In genomic region chr1:88226670-88227379, GRCm38 (mm10) we compare ENCODE assay signal across 12 mouse cellular contexts. TPM values are rescaled to one million over a fixed set of nuclear protein-coding genes. Genes with fewer than 3 reads are reported as not detected.
A peak's percentile ranks its signal among the peaks of the same experiment; 100 is the strongest.
DNase-seq lines count a peak whose midpoint lies in the region; ATAC-seq and TF ChIP-seq lines count a peak whose summit lies in the region.
"Had no signal": no experiment of that assay in that cellular context is flagged by ENCODE, and none has a peak within 500 bp of the region (broad histone marks: within the 10 kb centered on the region; RNA-seq: fewer than 3 reads in every experiment).

Gene Mroh2a, plus strand, starts transcription at chr1:88226986.

- peaks cover 50% of the 10 kb centered on the region for H3K9me3 ChIP-seq in lung, postnatal 0 days (ENCODE audit: low read length)

- no peak for TF ChIP-seq EP300 in lung, postnatal 0 days (IDR thresholded peaks at IDR 0.05)

- no peak for ATAC-seq in CD4-positive, CD25-positive, alpha-beta regulatory T cell, adult 4 months
- no peak for ATAC-seq in lung, postnatal 0 days
- peak; percentile 21 for ATAC-seq in neutrophil, adult 5-6 weeks (ENCODE audit: extremely low read depth, insufficient number of reproducible peaks, low FRiP score, poor library complexity, severe bottlenecking)
- no peak for ATAC-seq in erythroid progenitor cell, adult 5-6 weeks (replicated peaks; ENCODE audit: low FRiP score, poor library complexity, severe bottlenecking)
- ATAC-seq: inflammation-experienced regulatory T-cells, adult 6 months; midbrain, embryonic 13.5 days had no signal

- no peak within 1 kb of the TSS for H3K4me3 ChIP-seq in lung, adult 2 months (replicated peaks; ENCODE audit: extremely low read depth, low read depth, low read length)
- H3K4me3 ChIP-seq in lung, postnatal 0 days (ENCODE audit: low read depth, low read length) = no peak within 1 kb of the TSS
- H3K4me3 ChIP-seq: limb, embryonic 12.5 days; midbrain, embryonic 13.5 days had no signal

- H3K4me1 ChIP-seq in lung, adult 2 months (ENCODE audit: control insufficient read depth, insufficient read depth, low read length) = no peaks in the 10 kb centered on the region
- H3K4me1 ChIP-seq in lung, postnatal 0 days (ENCODE audit: insufficient read depth, low read depth, low read length) = no peaks in the 10 kb centered on the region
- H3K4me1 ChIP-seq: limb, embryonic 12.5 days; midbrain, embryonic 13.5 days had no signal

- H3K9ac ChIP-seq in lung, postnatal 0 days (replicated peaks; ENCODE audit: low read depth) = no peak within 1 kb of the TSS
- H3K9ac ChIP-seq: limb, embryonic 12.5 days; midbrain, embryonic 13.5 days had no signal

- WGBS in lung, adult 2 months = 42% methylated on average over 5 of the region's 5 CpGs
- WGBS in lung, postnatal 0 days = 43% methylated on average over 5 of the region's 5 CpGs

- no peak within 1 kb of the TSS for H3K4me2 ChIP-seq in lung, postnatal 0 days (replicated peaks; ENCODE audit: low read depth, low read length)
- H3K4me2 ChIP-seq: limb, embryonic 12.5 days; midbrain, embryonic 13.5 days had no signal

- no peaks in the 10 kb centered on the region for H3K27me3 ChIP-seq in lung, postnatal 0 days (replicated peaks; ENCODE audit: insufficient read depth, low read length)
- H3K27me3 ChIP-seq: limb, embryonic 12.5 days; midbrain, embryonic 13.5 days had no signal

- TF ChIP-seq POLR2A in lung, adult 2 months (IDR thresholded peaks at IDR 0.05; ENCODE audit: borderline replicate concordance, extremely low read depth, low read depth, low read length) = no peak

- no peak for TF ChIP-seq CTCF in lung, adult 2 months (IDR thresholded peaks at IDR 0.05; ENCODE audit: insufficient read depth, low read length)
- TF ChIP-seq CTCF in lung, postnatal 0 days (IDR thresholded peaks at IDR 0.05) = no peak

- no peak within 1 kb of the TSS for H3K27ac ChIP-seq in lung, postnatal 0 days (ENCODE audit: low read length)
- H3K27ac ChIP-seq: limb, embryonic 12.5 days; midbrain, embryonic 13.5 days had no signal

- DNase-seq in CD4-positive, CD25-positive, alpha-beta regulatory T cell, adult 2 months (ENCODE audit: low read depth, low spot score) = peak; percentile 4
- peak; percentile 14 for DNase-seq in lung, adult 2 months
- DNase-seq in lung, postnatal 0 days (ENCODE audit: low spot score) = no peak
- DNase-seq in heart, adult 9 months (ENCODE audit: low spot score in 2 of 2) = peak; percentile 47 to 73
- DNase-seq in layer of hippocampus, postnatal 10 days (ENCODE audit: low spot score in 2 of 2) = no peak
- DNase-seq: right cerebral cortex, postnatal 14 days had no signal

- H3K36me3 ChIP-seq in lung, postnatal 0 days (ENCODE audit: insufficient read depth, low read length) = no peaks in the 10 kb centered on the region
- H3K36me3 ChIP-seq: limb, embryonic 12.5 days; midbrain, embryonic 13.5 days had no signal

RNA-seq across cellular contexts. Expression of gene Mroh2a, which starts in this region (rescaled TPM):
- 1 to 10 TPM; 1.4 to 1.6 TPM for polyA plus RNA-seq in CD4-positive, CD25-positive, alpha-beta regulatory T cell, adult 4 months (2017; shearing (Covaris generic))
- polyA plus RNA-seq in lung, adult 2 months (2012; rRNA removed) = 0.17 and 0.20 TPM in 2 replicates
- 0.15 and 0.43 TPM in 2 replicates for polyA plus RNA-seq in lung, postnatal 0 days (2015; fragmentation: Nextera tagmentation; extraction: Ambion mirVana)
- total RNA-seq in neutrophil, adult 5-6 weeks (2017) = 0.35 and 0.49 TPM in 2 replicates
- under 1 TPM; 0.07 to 0.87 TPM for total RNA-seq in layer of hippocampus, postnatal 10 days (2021)
- not detected in 2 replicates for total RNA-seq in erythroid progenitor cell, adult 5-6 weeks (2015; ENCODE audit: low replicate concordance)
- 0.30 and 0.64 TPM in 2 replicates for total RNA-seq in erythroid progenitor cell, adult 5-6 weeks (2017; ENCODE audit: low replicate concordance)

Comparison
In these comparisons a context has a peak if more than half of its experiments do, and no peak if none do; other contexts are left out.
1. Peak in DNase-seq in lung, adult 2 months; RNA of the gene not detected or under 1 TPM.
2. Peak in ATAC-seq in neutrophil, adult 5-6 weeks; RNA of the gene not detected or under 1 TPM.
3. DNase-seq: peak in CD4-positive, CD25-positive, alpha-beta regulatory T cell, adult 2 months (single experiment) and heart, adult 9 months (2 of 2); none in lung, postnatal 0 days (single experiment) and layer of hippocampus, postnatal 10 days (0 of 2).